Mouse (Mus musculus) hindbrain, postnatal 0 days (tissue): Measurements from ENCODE around the gene Btbd9. TPM values are rescaled to one million over a fixed set of nuclear protein-coding genes. Genes with fewer than 3 reads are reported as not detected.
A peak's percentile ranks its signal among the peaks of the same experiment; 100 is the strongest.

ENCODE experiments used
- ATAC-seq: fragments of 200-750 bp; cut with Nextera tagmentation; 2 replicates; pipeline ENCODE4 v1.8.0; 2017; ENCODE audit warnings: mild to moderate bottlenecking, moderate TSS enrichment, moderate library complexity
- DNase-seq: peaks from one replicate; pipeline ENCODE4 v3.0.0-alpha.2; 2015; ENCODE audit warnings: low spot score
- H3K27ac ChIP-seq: fragments of 300-500 bp; sonication (generic); 2 replicates; pipeline ENCODE4 v1.5.1; 2014; ENCODE audit warnings: mild to moderate bottlenecking
- H3K27me3 ChIP-seq: fragments of 300-500 bp; sonication (generic); 2 replicates; pipeline ENCODE4 v1.6.1; 2014; ENCODE audit warnings: low read length, mixed read lengths; ENCODE audit not compliant: insufficient read depth
- H3K36me3 ChIP-seq: fragments of 300-500 bp; sonication (generic); 2 replicates; pipeline ENCODE4 v1.6.1; 2014; ENCODE audit warnings: low read length, mixed read lengths; ENCODE audit not compliant: insufficient read depth
- H3K4me1 ChIP-seq: fragments of 300-500 bp; sonication (generic); 2 replicates; pipeline ENCODE4 v1.6.1; 2014; ENCODE audit warnings: antibody characterized with exemption, low read length, mixed read lengths; ENCODE audit not compliant: insufficient read depth
- H3K4me2 ChIP-seq: fragments of 300-500 bp; sonication (generic); 2 replicates; pipeline ENCODE4 v1.6.1; 2014; ENCODE audit warnings: low read depth, mild to moderate bottlenecking, low read length, moderate library complexity, mixed read lengths
- H3K4me3 ChIP-seq: fragments of 300-500 bp; sonication (generic); 2 replicates; pipeline ENCODE4 v1.5.1; 2014; ENCODE audit warnings: low read length
- H3K9ac ChIP-seq: fragments of 300-500 bp; sonication (generic); replicated peaks from 2 replicates; pipeline ENCODE4 v1.6.1; 2014; ENCODE audit warnings: mild to moderate bottlenecking, low read length, moderate library complexity, mixed read lengths
- H3K9me3 ChIP-seq: fragments of 300-500 bp; sonication (generic); 2 replicates; pipeline ENCODE4 v1.6.1; 2016; ENCODE audit warnings: low read length, mixed read lengths
- CTCF ChIP-seq: IDR thresholded peaks from 2 replicates; pipeline ENCODE4 v1.5.1; 2016; ENCODE audit warnings: antibody characterized with exemption, control low read depth, low read depth
- WGBS: fragments of 180-500 bp; shearing (Covaris S2); extraction: QIAGEN DNeasy Blood & Tissue Kit; methylation state at CpG from one replicate; pipeline ENCODE4 v1.1.7; 2014; 5-methylcytosine and 5-hydroxymethylcytosine counted together
- polyA plus RNA-seq: library from polyadenylated mRNA; unstranded; fragments of >200 nt; fragmentation: Nextera tagmentation; extraction: Ambion mirVana; gene quantifications from 2 replicates; pipeline ENCODE4 v1.2.1, GENCODE M21; 2015
- total RNA-seq: library from RNA; depleted of rRNA; stranded (reverse); fragments of >200 nt; gene quantifications from 2 replicates; pipeline ENCODE4 v1.2.3, GENCODE M21; 2014

Btbd9 gene
- total and polyA plus RNA-seq, 2 experiments from 2014 or later = 67.7 to 122 TPM

GRCm38 (mm10) chr17:30280323-30281118 is 295.8 kb downstream of the Btbd9 start:
- Histone ChIP-seq H3K4me2 (no peak overlapping the region), H3K4me1 (0 out of 2 replicates have a peak, but pooled peaks cover 16% of the 10 kb centered on the region), H3K4me3 (no peak overlapping the region), H3K36me3 (no peaks in the 10 kb centered on the region), H3K9me3 (no peaks in the 10 kb centered on the region), H3K27me3 (no peaks in the 10 kb centered on the region), H3K27ac (no peak overlapping the region), H3K9ac (no peak overlapping the region)
- DNase-seq (no peak), ATAC-seq (no peak)
- WGBS = 64% methylated on average over 7 of the region's 7 CpGs
- TF ChIP-seq CTCF = no peak

- no peaks in the 10 kb centered on the region for H3K27me3 ChIP-seq
- 21% methylated on average over 5 of the region's 5 CpGs for WGBS
- H3K27ac ChIP-seq = no peak overlapping the region
- DNase-seq = no peak
- no peaks in the 10 kb centered on the region for H3K36me3 ChIP-seq
- TF ChIP-seq CTCF = no peak
- no peaks in the 10 kb centered on the region for H3K9me3 ChIP-seq
- H3K9ac ChIP-seq = no peak overlapping the region
- ATAC-seq = no peak
- H3K4me1 ChIP-seq = 0 out of 2 replicates have a peak, but pooled peaks cover 16% of the 10 kb centered on the region
- no peak overlapping the region for H3K4me3 ChIP-seq
- no peak overlapping the region for H3K4me2 ChIP-seq
These were observed 296.6 kb downstream of the Btbd9 start for GRCm38 (mm10) chr17:30279684-30280083.

- Histone ChIP-seq H3K4me3 (no peak overlapping the region), H3K9ac (no peak overlapping the region), H3K4me1 (0 out of 2 replicates have a peak, but pooled peaks cover 11% of the 10 kb centered on the region), H3K9me3 (no peaks in the 10 kb centered on the region), H3K27ac (no peak overlapping the region), H3K36me3 (no peaks in the 10 kb centered on the region), H3K4me2 (no peak overlapping the region), H3K27me3 (no peaks in the 10 kb centered on the region)
- no peak for TF ChIP-seq CTCF
- 28% methylated on average over 16 of the region's 16 CpGs for WGBS
- no peak for DNase-seq
- no peak for ATAC-seq
These were observed 297.5 kb downstream of the Btbd9 start for GRCm38 (mm10) chr17:30278596-30279378.

GRCm38 (mm10) chr17:30276477-30276876 is 299.8 kb downstream of the Btbd9 start:
- no peak overlapping the region for H3K4me3 ChIP-seq

GRCm38 (mm10) chr17:30272769-30273168 is 303.5 kb downstream of the Btbd9 start:
- DNase-seq = peak; percentile 64
- Histone ChIP-seq H3K4me2 (no peak overlapping the region), H3K27ac (no peak overlapping the region), H3K4me3 (no peak overlapping the region), H3K27me3 (no peaks in the 10 kb centered on the region), H3K4me1 (0 out of 2 replicates have a peak, but pooled peaks cover 4% of the 10 kb centered on the region), H3K9me3 (no peaks in the 10 kb centered on the region), H3K36me3 (no peaks in the 10 kb centered on the region), H3K9ac (no peak overlapping the region)
- ATAC-seq = no peak
- no peak for TF ChIP-seq CTCF
- WGBS = 62% methylated on average over 6 of the region's 6 CpGs

More at GRCm38 (mm10) chr17:30276477-30276876, 299.8 kb downstream of the Btbd9 start:
- H3K27me3 ChIP-seq = no peaks in the 10 kb centered on the region
- WGBS = 77% methylated on average over 4 of the region's 4 CpGs
- no peak for TF ChIP-seq CTCF
- H3K9ac ChIP-seq = no peak overlapping the region
- ATAC-seq (no peak), DNase-seq (no peak)
- 0 out of 2 replicates have a peak, but pooled peaks cover 8% of the 10 kb centered on the region for H3K4me1 ChIP-seq
- no peak overlapping the region for H3K27ac ChIP-seq
- no peaks in the 10 kb centered on the region for H3K36me3 ChIP-seq
- no peaks in the 10 kb centered on the region for H3K9me3 ChIP-seq
- H3K4me2 ChIP-seq = no peak overlapping the region

GRCm38 (mm10) chr17:30269136-30270063 is 306.9 kb downstream of the Btbd9 start:
- DNase-seq = no peak
- H3K27me3 ChIP-seq = no peaks in the 10 kb centered on the region
- H3K4me3 ChIP-seq = no peak overlapping the region
- H3K4me1 ChIP-seq = no peaks in the 10 kb centered on the region
- no peaks in the 10 kb centered on the region for H3K36me3 ChIP-seq
- H3K27ac ChIP-seq = no peak overlapping the region
- ATAC-seq = no peak
- 70% methylated on average over 11 of the region's 11 CpGs for WGBS
- H3K9me3 ChIP-seq = no peaks in the 10 kb centered on the region
- no peak for TF ChIP-seq CTCF
- no peak overlapping the region for H3K4me2 ChIP-seq
- no peak overlapping the region for H3K9ac ChIP-seq
